Mouse (Mus musculus) kidney, postnatal 0 days (tissue): Measurements from ENCODE around the gene Eif2b1. TPM values are rescaled to one million over a fixed set of nuclear protein-coding genes. Genes with fewer than 3 reads are reported as not detected.
A peak's percentile ranks its signal among the peaks of the same experiment; 100 is the strongest.
"Not testable (repeated sequence)": the region's sequence is repeated elsewhere in the genome, so short reads cannot be mapped to it uniquely, and the experiment has no call there.

Experiments used
- ATAC-seq: fragments of 200-750 bp; cut with Nextera tagmentation; replicated peaks from 2 replicates; pipeline ENCODE4 v1.8.0; 2017; ENCODE audit warnings: low read depth, moderate number of reproducible peaks, moderate TSS enrichment, moderate library complexity; ENCODE audit not compliant: low FRiP score
- DNase-seq: peaks from one replicate; pipeline ENCODE4 v3.0.0-alpha.2; 2016; ENCODE audit warnings: low spot score
- H3K27ac ChIP-seq: fragments of 300-500 bp; sonication (generic); 2 replicates; pipeline ENCODE4 v1.5.1; 2014; ENCODE audit warnings: mild to moderate bottlenecking
- H3K27me3 ChIP-seq: fragments of 300-500 bp; sonication (generic); 2 replicates; pipeline ENCODE4 v1.6.1; 2014; ENCODE audit warnings: low read length, mixed read lengths; ENCODE audit not compliant: insufficient read depth
- H3K36me3 ChIP-seq: fragments of 300-500 bp; sonication (generic); 2 replicates; pipeline ENCODE4 v1.6.1; 2014; ENCODE audit warnings: low read length, mixed read lengths; ENCODE audit not compliant: insufficient read depth
- H3K4me1 ChIP-seq: fragments of 300-500 bp; sonication (generic); replicated peaks from 2 replicates; pipeline ENCODE4 v1.6.1; 2014; ENCODE audit warnings: antibody characterized with exemption, low read length, mixed read lengths; ENCODE audit not compliant: insufficient read depth
- H3K4me2 ChIP-seq: fragments of 300-500 bp; sonication (generic); 2 replicates; pipeline ENCODE4 v1.6.1; 2014; ENCODE audit warnings: mild to moderate bottlenecking, low read length, moderate library complexity, mixed read lengths
- H3K4me3 ChIP-seq: fragments of 300-500 bp; sonication (generic); replicated peaks from 2 replicates; pipeline ENCODE4 v1.5.1; 2014; ENCODE audit warnings: low read depth, low read length
- H3K9ac ChIP-seq: fragments of 300-500 bp; sonication (generic); 2 replicates; pipeline ENCODE4 v1.6.1; 2014; ENCODE audit warnings: low read depth, low read length
- H3K9me3 ChIP-seq: fragments of 300-500 bp; sonication (generic); replicated peaks from 2 replicates; pipeline ENCODE4 v1.6.1; 2016; ENCODE audit warnings: low read length, inconsistent platforms, mixed read lengths
- CTCF ChIP-seq: IDR thresholded peaks from 2 replicates; pipeline ENCODE4 v1.5.1; 2016; ENCODE audit warnings: antibody characterized with exemption, low read depth, mild to moderate bottlenecking, moderate library complexity
- WGBS: fragments of 180-500 bp; shearing (Covaris S2); extraction: QIAGEN DNeasy Blood & Tissue Kit; methylation state at CpG from one replicate; pipeline ENCODE4 v1.1.7; 2014; 5-methylcytosine and 5-hydroxymethylcytosine counted together
- polyA plus RNA-seq: library from polyadenylated mRNA; unstranded; fragments of >200 nt; fragmentation: Nextera tagmentation; extraction: Ambion mirVana; gene quantifications from 2 replicates; pipeline ENCODE4 v1.2.1, GENCODE M21; 2015

Gene Eif2b1
- polyA plus RNA-seq, 1 experiment from 2014 or later, result 64.4 TPM

DNA sequence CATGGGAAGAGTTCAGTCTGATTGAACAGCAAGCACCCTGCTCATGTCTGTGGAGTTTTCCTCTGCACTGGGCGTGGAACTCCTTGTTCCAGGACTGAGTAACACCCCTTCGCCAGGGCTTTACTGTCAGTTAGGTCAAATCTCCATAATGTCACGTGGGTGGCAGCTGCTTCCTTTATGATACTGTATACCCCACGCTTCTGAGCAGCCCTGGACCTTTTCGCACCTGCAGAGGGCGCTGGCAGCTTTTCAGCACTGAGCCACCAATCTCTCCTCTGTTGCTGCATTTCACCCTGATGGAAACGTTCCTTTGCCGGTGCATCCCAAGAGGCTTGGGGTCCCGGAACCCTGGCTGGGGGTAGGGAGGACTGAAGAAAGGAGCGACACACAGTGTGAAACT, 32.0 kb upstream of the Eif2b1 start:
- TF ChIP-seq CTCF, result peak; percentile 27; the same call in 1 of the 2 replicates
- 78% methylated on average over 10 of the region's 10 CpGs for whole genome bisulfite sequencing
- Histone ChIP-seq H3K9me3 (no peaks in the 10 kb centered on the region), H3K4me3 (no peak overlapping the region), H3K4me2 (no peak overlapping the region), H3K9ac (no peak overlapping the region), H3K36me3 (0 out of 2 replicates have a peak, but pooled peaks cover 10% of the 10 kb centered on the region), H3K27me3 (no peaks in the 10 kb centered on the region), H3K4me1 (no peaks in the 10 kb centered on the region), H3K27ac (no peak overlapping the region)
- DNase-seq (no peak), ATAC-seq (no peak)

DNA sequence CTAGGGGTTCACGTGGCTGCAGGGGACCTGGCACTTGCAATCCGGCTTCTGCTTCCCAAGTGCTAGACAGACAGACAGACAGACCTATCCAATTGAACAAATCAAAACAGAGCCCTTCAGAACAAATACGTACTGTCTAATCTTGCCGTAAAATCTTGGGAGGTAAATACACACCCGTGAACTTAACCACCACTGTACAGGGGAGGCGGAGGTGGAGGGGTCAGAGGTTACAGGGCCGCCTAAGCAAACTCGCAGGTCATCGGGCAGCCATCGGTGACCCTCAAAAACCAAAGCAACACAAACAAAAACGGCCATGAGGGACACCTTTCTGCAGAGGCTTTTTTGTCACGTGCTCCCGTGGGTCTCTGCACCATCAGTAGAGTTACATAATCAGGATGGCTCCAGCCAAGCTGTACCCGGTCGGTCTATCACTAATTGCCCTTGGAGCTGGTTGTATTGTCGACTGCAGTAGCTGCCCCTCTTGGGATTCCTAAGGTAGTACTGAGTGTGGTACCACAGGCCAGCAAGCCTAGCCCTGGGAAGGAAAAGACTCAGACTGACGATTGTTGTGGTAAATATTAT, 26.2 kb upstream of the Eif2b1 start:
- TF ChIP-seq CTCF, result no peak
- Histone ChIP-seq H3K27ac (no peak overlapping the region), H3K9ac (no peak overlapping the region), H3K27me3 (no peaks in the 10 kb centered on the region), H3K4me3 (no peak overlapping the region), H3K4me2 (no peak overlapping the region), H3K9me3 (no peaks in the 10 kb centered on the region), H3K4me1 (no peaks in the 10 kb centered on the region), H3K36me3 (0 out of 2 replicates have a peak, but pooled peaks cover 7% of the 10 kb centered on the region)
- WGBS, result 69% methylated on average over 17 of the region's 17 CpGs
- ATAC-seq (no peak), DNase-seq (no peak)

DNA sequence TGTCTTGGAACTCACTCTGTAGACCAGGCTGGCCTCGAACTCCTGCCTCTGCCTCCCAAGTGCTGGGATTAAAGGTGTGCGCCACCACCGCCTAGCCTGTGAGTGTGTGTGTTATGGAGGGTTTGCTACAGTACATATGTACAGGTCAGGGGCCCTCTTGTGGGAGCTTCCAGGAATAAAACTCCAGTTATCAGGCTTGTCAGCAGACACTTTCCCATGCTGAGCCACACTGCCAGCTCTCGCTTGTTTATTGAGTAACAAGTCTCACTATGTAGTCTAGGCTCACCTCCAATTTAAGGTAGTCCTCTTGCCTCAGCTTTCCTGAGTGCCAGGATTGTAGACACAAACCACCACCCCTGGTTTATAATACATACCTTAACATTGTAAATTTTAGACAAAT, 25.4 kb upstream of the Eif2b1 start:
- no peak for DNase-seq
- Histone ChIP-seq H3K4me2 (no peak overlapping the region), H3K27me3 (no peaks in the 10 kb centered on the region), H3K9me3 (no peaks in the 10 kb centered on the region), H3K4me3 (no peak overlapping the region), H3K4me1 (peaks cover under 1% of the 10 kb centered on the region; the same call in 1 of the 2 replicates), H3K36me3 (0 out of 2 replicates have a peak, but pooled peaks cover 7% of the 10 kb centered on the region), H3K27ac (no peak overlapping the region), H3K9ac (no peak overlapping the region)
- no peak for TF ChIP-seq CTCF
- no peak for ATAC-seq
- WGBS, result 89% methylated on average over 4 of the region's 4 CpGs

DNA sequence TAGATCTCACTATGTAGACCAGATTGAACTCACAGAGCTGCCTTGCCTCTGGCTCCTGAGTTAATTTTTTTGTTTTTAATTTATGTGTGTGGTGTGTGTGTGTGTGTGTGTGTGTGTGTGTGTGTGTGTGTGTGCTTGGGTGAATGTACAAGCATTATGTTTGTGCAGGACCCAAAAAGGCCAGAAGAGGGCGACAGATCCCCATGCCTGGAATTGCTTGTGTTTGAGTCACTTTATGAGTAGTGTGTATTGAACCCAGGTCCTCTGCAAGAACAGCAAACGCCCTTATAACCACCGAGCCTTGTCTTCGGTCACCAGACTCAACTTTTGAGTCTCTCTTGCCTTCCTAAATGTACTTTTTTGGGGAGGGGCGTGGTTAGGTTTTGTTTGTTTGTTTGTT, 23.4 kb upstream of the Eif2b1 start:
- TF ChIP-seq CTCF, result peak; percentile 77
- H3K9me3 ChIP-seq, result no peaks in the 10 kb centered on the region
- H3K4me3 ChIP-seq, result no peak overlapping the region
- peaks cover 4% of the 10 kb centered on the region; the same call in 1 of the 2 replicates for H3K4me1 ChIP-seq
- H3K27ac ChIP-seq, result no peak overlapping the region
- no peak for ATAC-seq
- 0 out of 2 replicates have a peak, but pooled peaks cover 7% of the 10 kb centered on the region for H3K36me3 ChIP-seq
- H3K27me3 ChIP-seq, result no peaks in the 10 kb centered on the region
- H3K4me2 ChIP-seq, result no peak overlapping the region
- peak; percentile 30 for DNase-seq
- no peak overlapping the region for H3K9ac ChIP-seq
- 68% methylated on average over 5 of the region's 5 CpGs for WGBS

DNA sequence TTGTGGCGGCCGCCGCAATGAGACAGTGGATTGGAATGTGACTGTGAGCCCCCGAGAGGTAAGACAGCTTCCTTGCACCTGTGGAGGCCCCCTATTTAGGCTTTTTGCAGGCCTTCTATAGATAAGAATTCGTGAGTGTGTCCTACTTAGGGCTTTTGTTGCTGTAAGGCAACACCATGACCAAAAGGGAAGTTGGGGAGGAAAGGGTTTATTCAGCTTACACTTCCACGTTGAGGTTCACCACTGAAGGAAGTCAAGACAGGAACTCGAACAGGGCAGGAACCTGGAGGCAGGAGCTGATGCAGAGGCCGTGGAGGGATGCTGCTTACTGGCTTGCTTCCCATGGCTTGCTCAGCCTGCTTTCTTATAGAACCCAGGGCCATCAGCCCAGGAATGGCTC, 20.8 kb upstream of the Eif2b1 start:
- 63% methylated on average over 8 of the region's 8 CpGs for WGBS
- not testable (repeated sequence) for H3K4me2 ChIP-seq

DNA sequence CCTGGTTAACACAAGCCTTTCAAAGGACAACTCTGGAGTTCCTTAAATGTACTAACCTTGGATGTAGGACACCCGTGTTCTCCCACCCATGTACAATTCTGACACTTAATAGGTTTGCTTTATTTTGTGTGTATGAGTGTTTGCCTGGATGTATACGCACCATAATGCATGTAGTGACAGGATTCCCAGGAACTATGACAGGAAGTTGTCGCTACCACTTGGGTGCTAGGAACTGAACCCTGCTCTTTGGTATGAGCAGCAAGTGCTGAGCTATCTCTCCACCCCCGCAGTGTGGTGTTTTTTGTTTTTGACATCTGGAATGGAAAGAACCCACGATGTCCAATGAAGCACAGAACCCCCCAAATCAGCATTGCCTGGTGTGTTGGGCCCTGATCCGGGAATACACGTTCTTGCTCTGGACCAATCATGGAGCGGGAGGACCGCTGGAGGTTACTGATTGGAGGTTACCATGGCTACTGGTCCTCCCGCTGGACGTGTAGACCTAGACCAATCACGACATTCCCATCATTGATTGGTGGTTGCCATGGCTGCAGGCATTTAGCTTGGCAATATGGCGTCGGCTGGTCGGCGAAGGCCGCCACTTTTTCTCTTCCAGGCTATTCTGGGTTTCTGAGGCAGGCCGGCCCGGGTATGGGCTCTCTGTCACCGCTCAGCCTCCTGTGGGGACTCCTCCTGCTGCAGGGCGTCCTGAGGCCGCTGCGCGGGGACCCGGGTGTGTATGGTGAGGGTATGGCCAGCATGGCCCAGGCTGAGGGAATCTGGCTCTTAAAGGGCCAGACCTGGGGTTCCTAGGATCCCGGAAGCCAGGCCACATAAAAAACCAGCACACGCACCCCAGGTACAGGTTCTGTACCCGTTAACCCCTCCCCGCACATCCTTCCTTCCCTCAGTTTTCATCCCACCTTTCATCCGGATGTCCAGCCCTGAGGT, 19.6 kb upstream of the Eif2b1 start:
- Histone ChIP-seq H3K9me3 (no peaks in the 10 kb centered on the region), H3K4me2 (peak overlapping the region; percentile 88), H3K4me3 (peak overlapping the region; percentile 86), H3K36me3 (peaks cover 14% of the 10 kb centered on the region; the same call in 1 of the 2 replicates), H3K4me1 (peaks cover 4% of the 10 kb centered on the region; the same call in 1 of the 2 replicates), H3K9ac (peak overlapping the region; percentile 66), H3K27ac (no peak overlapping the region), H3K27me3 (no peaks in the 10 kb centered on the region)
- no peak for TF ChIP-seq CTCF
- peak; percentile 99 for ATAC-seq
- DNase-seq, result peak; percentile 99
- WGBS, result 7% methylated on average over 30 of the region's 30 CpGs

More for the DNA sequence above, 20.8 kb upstream of the Eif2b1 start:
- H3K9ac ChIP-seq, ATAC-seq, H3K4me1 ChIP-seq, H3K27me3 ChIP-seq, H3K9me3 ChIP-seq, DNase-seq, H3K27ac ChIP-seq, H3K4me3 ChIP-seq: not testable (repeated sequence)
- peaks cover 11% of the 10 kb centered on the region; the same call in 1 of the 2 replicates for H3K36me3 ChIP-seq
